Mouse (Mus musculus) urinary bladder, adult 2 months (tissue): Measurements from ENCODE around the gene Entr1. TPM values are rescaled to one million over a fixed set of nuclear protein-coding genes. Genes with fewer than 3 reads are reported as not detected.

Experiments
- DNase-seq: peaks from one replicate; pipeline ENCODE4 v3.0.0; 2022; ENCODE audit warnings: low spot score
- polyA plus RNA-seq: library from polyadenylated mRNA; depleted of rRNA; stranded (reverse); fragments of >200 nt; gene quantifications from 2 replicates; pipeline ENCODE4 v1.2.3, GENCODE M21; 2012; rRNA removed

Gene Entr1
- polyA plus RNA-seq, 1 experiment = 140 TPM

GRCm38 (mm10) chr2:26348241-26348640 is 40.9 kb downstream of the Entr1 start:
- DNase-seq = no peak

- no peak for DNase-seq
These were observed 46.3 kb downstream of the Entr1 start for GRCm38 (mm10) chr2:26342609-26343490.

- DNase-seq = no peak
These were observed 47.1 kb downstream of the Entr1 start for GRCm38 (mm10) chr2:26342044-26342443.

- DNase-seq = no peak
These were observed 47.6 kb downstream of the Entr1 start for GRCm38 (mm10) chr2:26341510-26341981.

- DNase-seq = no peak
These were observed 49.9 kb downstream of the Entr1 start for GRCm38 (mm10) chr2:26339204-26339551.

- no peak for DNase-seq
These were observed 50.6 kb downstream of the Entr1 start for GRCm38 (mm10) chr2:26338302-26339203.

Other genes with a start within 250 kb of the Entr1 start
- 0.03 TPM in 1 of 2 replicates, not detected in the other for gene Lhx3, start 181.0 kb downstream of the Entr1 start, polyA plus RNA-seq
- 19.1 and 20.6 TPM in 2 replicates for gene Qsox2, start 151.8 kb downstream of the Entr1 start, polyA plus RNA-seq
- 1.0 and 1.3 TPM in 2 replicates for gene Ccdc187, start 94.8 kb downstream of the Entr1 start, polyA plus RNA-seq
- 17.1 and 20.7 TPM in 2 replicates for gene Gpsm1, start 73.8 kb downstream of the Entr1 start, polyA plus RNA-seq
- gene Dnlz, start 37.2 kb downstream of the Entr1 start, polyA plus RNA-seq = 18.0 and 18.9 TPM in 2 replicates
- gene Card9, start 28.4 kb downstream of the Entr1 start, polyA plus RNA-seq = 4.9 TPM in 2 replicates
- 30.7 and 32.0 TPM in 2 replicates for gene Snapc4, start 8.7 kb downstream of the Entr1 start, polyA plus RNA-seq
- 57.3 and 69.9 TPM in 2 replicates for gene Pmpca, start within 50 bp of the Entr1 start, polyA plus RNA-seq
- 22.2 and 28.0 TPM in 2 replicates for gene Inpp5e, start 19.9 kb upstream of the Entr1 start, polyA plus RNA-seq
- gene Sec16a, start 55.9 kb upstream of the Entr1 start, polyA plus RNA-seq = 41.7 and 46.3 TPM in 2 replicates
- 21.4 and 33.4 TPM in 2 replicates for gene Notch1, start 127.3 kb upstream of the Entr1 start, polyA plus RNA-seq
- 155 and 208 TPM in 2 replicates for gene Egfl7, start 190.7 kb upstream of the Entr1 start, polyA plus RNA-seq
- not detected in 2 replicates for gene Gm20532, start 197.3 kb upstream of the Entr1 start, polyA plus RNA-seq
- 48.3 and 63.6 TPM in 2 replicates for gene Agpat2, start 215.1 kb upstream of the Entr1 start, polyA plus RNA-seq
- 11.5 and 12.5 TPM in 2 replicates for gene Fam69b, start 239.1 kb upstream of the Entr1 start, polyA plus RNA-seq